Mouse (Mus musculus): ENCODE data around the gene Mthfd1l.

The Mthfd1l gene

GRCm38 (mm10) chr10:3972981-3973588 is at the start of gene Mthfd1l:
Mthfd1l (plus strand) TSS chr10:3973118.
- DNase-seq (ENCODE audit: low spot score in 2 of 2) = peak; percentile 83 to 88

GRCm38 (mm10) chr10:3928008-3928545 is 44.8 kb upstream of the Mthfd1l start:
- DNase-seq (ENCODE audit: low spot score in 2 of 2) = no peak

GRCm38 (mm10) chr10:3931831-3932230 is 41.1 kb upstream of the Mthfd1l start:
- DNase-seq (ENCODE audit: low spot score in 2 of 2) = no peak

DNA sequence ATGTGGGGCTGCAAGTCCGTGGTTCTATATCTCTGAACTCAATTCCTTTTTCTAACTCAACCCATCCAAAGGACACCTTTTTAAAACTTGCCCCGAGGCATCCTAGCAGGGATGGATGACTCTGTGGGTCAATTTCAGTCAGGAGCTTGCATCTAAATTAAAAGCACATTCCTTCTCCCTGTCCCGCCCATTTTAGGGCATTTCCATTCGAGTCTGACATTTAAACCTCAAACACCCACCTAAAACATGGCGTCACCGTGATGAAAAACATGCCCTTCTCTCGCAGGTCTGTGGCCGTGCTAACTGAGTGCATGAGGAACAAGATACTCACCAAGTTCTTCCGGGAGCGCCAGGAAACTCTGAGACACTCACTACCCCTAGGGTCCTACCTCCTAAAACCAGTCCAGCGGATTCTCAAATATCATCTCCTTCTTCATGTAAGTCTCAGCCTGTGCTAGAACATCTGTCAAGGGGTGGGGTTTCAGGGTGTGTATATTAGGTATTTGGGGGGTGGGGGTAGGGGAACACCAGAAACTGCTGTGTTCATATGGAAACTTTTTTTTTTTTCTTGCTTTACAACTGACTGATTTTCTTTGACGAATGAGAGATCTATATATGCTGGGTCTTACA is 39.5 kb upstream of the Mthfd1l start:
- DNase-seq (ENCODE audit: low spot score in 2 of 2) = no peak

GRCm38 (mm10) chr10:3936864-3937263 is 36.1 kb upstream of the Mthfd1l start:
- no peak for DNase-seq (ENCODE audit: low spot score in 2 of 2)

DNA sequence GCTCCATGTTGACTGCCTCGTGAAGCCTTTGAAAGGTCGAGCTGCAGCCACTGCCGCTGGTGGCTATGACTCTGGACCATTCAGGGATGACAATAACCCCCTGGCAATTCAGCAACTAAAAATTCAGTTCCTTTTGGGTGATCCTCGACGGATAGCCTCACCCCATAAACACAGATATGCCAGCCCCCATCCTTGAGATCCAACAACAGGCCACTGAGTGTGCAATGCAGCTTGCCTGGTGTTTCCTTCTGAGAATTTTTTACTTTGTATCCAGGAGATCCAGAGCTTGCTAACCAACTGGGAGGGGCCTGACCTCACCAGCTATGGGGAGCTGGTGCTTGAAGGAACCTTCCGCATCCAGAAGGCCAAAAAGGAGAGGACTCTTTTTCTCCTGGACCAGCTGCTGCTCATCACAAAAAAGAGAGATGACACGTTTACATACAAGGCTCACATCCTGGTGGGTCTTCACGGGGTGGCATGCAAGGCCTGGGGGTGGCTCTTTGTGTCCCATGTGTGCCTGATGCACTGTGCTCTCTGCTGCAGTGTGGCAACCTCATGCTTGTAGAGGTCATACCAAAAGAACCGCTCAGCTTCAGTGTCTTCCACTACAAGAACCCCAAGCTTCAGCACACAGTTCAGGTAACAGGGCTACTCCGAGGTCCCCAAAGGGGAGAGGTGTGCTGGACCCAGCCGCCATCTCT is 32.9 kb upstream of the Mthfd1l start:
- no peak for DNase-seq (ENCODE audit: low spot score in 2 of 2)

DNA sequence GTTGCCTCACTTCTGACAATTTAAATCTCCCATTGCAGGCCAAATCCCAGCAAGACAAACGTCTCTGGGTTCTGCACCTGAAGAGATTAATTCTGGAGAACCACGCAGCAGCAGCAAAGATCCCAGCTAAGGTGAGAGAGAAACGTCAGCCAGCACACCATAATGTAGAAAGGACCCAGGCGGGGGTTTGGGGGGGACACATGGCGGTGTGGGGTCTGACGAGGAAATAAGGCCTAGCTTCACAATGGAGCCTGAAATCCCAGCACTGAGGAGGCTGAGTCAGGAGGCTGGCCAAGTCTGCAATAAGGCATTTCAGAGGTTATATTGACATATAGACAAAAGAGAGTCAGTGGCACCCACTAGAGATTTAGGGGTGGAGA is 32.3 kb upstream of the Mthfd1l start:
- no peak for DNase-seq (ENCODE audit: low spot score in 2 of 2)

DNA sequence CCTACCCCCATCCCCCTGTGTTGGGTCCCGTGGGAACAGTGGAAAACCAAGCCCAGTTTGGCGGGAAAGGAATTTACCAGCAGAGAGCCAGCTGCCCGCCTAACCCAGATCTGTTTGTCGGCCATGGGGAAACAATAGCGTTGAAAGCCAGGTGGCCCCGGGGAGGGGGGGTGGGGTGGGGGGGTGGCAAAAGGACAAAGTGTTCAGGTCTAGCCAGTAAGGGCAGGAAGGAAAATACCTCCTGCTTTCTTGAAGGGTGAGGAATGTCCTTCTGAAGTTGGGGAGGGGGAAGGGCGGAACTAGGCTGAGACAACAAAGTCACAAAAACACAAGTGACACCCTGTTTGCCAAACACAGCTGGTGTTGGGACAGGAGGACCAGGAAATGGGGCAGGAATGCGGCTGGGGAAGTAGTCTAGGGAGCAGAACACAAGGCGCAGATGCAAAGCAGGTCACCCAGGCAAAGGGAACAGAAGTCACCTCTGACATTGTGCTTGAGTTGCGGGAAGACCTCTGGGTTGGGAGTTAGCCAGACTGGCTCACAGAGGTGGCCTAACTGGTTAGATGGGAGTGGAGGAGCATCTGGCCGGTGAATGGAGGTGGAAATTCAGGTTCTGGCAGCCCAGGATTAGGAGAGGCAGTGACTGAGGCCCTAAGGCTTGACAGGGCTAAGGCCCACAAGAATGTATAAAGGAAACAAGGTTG is 31.7 kb upstream of the Mthfd1l start:
- no peak for DNase-seq (ENCODE audit: low spot score in 2 of 2)

GRCm38 (mm10) chr10:3942289-3942688 is 30.6 kb upstream of the Mthfd1l start:
- no peak for DNase-seq (ENCODE audit: low spot score in 2 of 2)

DNA sequence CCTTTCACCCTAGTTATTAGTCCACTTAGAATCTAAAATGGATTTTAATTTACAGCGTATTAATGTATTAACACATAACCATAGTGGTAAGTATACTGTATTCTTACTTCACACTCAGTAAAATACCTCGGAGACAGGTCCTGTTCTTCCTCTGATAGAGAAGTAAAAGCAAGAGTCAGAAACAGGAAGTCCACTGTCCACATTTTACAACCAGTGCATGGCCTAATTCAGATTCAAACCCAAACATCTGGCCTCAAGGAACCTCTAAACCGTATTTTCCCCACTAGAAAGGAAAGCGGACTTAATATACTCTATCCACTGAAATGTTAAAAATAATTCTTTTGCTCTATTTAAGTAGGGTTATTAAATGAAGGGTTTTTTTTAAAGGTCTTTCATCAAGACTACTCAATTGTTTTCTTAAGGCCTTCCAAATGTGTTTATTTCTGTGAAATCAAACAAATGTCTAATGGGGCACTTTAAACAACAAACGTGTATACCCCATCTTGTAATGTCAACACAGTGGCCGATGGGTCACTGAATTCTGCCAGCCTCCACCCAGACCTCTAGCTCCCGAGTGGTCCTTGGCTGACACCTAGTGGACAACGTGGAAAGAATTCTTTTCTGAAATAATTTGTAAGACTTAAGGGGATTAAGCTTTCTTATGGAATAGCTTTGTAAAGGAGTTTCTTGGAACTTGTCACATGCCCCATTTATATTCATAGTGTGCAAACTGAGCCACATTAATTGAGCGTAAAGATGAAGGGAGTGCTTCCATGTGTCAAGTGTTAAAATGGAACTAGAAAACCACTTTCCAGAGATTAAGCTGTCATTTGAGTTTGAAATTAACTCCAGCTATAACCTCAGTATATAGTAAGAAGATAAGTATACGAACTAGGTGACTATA is 29.2 kb upstream of the Mthfd1l start:
- peak in 1 of 2 experiments; percentile 39 for DNase-seq (ENCODE audit: low spot score in 2 of 2)

DNA sequence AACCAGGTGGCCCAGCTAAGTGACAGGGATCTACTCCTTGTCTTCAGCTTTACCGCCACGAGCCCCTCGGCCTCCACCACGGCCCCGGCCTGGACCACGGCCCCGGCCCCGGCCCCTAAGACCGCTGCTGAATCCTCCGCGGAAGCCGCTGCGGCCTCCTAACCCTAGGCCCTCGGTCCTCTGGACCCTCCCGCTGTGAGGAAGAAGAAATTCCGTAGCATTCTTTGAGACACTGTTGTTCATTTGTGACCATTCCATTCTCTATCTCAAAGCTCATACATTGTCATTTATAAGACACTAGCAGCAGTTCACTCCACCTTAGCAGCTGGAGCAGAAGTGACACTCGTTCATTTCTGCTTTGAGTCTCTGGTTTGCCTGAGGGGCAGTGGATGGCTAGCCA is 26.0 kb upstream of the Mthfd1l start:
- no peak for DNase-seq (ENCODE audit: low spot score in 2 of 2)

GRCm38 (mm10) chr10:3947346-3947745 is 25.6 kb upstream of the Mthfd1l start:
- DNase-seq (ENCODE audit: low spot score in 2 of 2) = no peak

DNA sequence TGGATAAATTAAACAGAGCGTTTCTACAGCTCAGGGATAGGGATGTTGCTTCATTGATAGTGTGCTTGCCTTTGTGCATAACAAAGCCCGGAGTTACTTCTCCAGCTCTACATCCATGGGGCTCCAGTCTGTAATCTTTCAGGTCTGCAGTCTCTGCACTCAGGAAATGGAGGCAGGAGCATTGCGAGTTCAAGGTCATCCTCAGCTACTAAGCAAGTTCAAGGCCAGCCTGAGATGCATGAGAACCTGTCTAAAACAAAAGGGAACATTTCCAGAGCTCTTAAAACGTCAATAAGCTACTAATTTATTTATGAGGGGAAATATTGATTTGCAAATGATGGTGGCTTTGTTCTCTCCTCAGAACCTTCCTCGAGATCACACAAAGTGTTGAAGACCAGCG is 23.6 kb upstream of the Mthfd1l start:
- no peak for DNase-seq (ENCODE audit: low spot score in 2 of 2)

DNA sequence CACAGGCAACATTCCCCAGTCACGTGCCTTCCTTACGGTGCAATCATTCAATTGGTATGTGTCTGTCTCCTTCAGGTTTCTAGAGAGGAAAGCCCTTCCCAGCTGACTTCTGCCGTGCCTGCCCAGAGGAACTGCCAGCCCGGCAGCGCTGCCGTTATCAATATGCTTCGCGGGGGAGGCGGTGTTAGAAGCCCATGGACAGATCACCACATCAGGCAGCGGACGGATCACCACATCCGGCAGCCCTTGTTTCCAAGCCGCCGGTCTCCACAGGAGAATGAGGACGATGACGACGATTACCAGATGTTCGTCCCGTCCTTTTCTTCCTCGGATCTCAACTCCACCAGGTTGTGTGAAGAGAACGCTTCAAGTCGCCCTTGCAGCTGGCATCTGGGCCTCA is 16.4 kb upstream of the Mthfd1l start:
- no peak for DNase-seq (ENCODE audit: low spot score in 2 of 2)

- no peak for DNase-seq (ENCODE audit: low spot score in 2 of 2)
Measured at GRCm38 (mm10) chr10:3958591-3958990, 14.3 kb upstream of the Mthfd1l start.

- DNase-seq (ENCODE audit: low spot score in 2 of 2) = no peak
Measured at GRCm38 (mm10) chr10:3969026-3969425, 3.9 kb upstream of the Mthfd1l start.

GRCm38 (mm10) chr10:3972237-3972636 is 681 bp upstream of the Mthfd1l start:
- DNase-seq (ENCODE audit: low spot score in 2 of 2) = no peak

DNA sequence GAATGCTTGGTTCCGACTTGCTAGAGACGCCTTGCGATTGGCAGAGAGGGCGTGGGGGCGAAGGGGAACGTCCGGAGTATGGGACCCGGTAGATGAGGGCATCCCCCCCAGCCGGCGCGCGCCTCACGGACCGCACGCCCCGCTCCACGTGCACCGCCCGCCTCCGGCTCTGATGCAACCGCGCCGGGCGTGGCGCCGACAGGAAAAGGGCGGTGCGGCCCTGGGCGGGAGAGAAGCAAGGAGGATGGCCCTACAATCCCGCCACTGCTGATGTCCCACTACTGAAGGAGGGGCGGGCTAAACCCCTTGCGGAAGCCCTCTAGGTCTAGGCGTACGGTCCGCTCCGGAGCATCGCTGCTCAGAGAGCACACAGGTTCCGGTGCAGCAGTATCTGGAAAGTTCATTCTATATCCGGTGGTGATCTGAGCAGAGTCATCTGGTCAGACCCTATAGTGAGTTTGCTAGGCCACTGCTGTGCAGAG is 712 bp downstream of the Mthfd1l start:
- peak; percentile 74 to 76 for DNase-seq (ENCODE audit: low spot score in 2 of 2)

DNA sequence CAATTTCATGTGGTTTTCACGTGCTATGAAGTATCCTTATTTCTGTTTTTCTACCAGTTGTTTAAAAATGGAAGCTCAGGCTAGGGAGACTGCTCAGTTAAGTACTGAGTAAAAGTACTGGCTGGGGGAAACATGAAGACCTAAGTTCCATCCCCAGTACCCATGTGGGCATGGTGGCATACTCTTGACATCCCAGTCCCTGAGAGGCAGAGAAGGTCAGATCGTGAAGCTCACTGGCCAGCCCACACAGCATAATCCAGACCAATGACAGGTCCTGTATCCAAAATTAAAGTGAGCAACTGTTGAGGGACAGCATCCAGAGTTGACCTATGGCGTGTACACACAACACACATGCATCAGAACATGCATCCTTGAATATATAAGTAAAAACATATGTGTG is 1.5 kb downstream of the Mthfd1l start:
- no peak for DNase-seq (ENCODE audit: low spot score in 2 of 2)

DNA sequence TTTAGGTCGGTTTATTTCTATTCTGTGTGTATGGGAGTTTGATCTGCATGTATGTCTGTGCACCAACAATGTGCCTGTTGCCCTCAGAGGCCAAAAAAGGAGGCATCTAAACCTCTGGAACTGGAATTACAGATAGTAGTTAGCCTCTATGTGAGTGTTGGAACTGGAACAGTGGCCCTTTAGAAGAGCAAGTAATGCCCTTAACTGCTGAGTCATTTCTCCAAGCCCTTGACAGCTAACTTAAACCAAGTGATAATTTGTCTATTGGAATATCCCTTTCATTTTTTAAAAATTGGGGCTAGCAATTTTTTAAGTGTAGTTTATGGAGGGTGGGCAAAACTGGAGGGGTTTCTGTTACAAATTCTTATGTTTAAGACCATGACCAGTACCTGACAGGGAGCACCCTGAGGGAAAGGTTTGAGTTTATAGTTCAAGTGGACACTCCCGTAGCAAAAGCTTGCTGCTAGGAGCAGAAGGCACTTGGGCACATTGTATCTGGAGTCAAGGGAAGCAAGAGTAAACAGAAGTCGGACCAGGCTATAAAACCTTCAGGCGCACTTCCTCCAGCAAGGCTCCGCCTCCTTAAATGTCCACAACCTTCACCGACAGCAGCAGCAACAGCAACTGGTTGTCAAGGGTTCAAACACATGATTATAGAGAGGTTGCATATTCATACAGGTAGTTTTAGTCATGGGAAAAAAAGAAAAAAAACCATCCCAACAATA is 3.1 kb downstream of the Mthfd1l start:
- no peak for DNase-seq (ENCODE audit: low spot score in 2 of 2)

Data from thymus, postnatal 10 days (tissue).